ENCODE assay signal across 14 mouse cellular contexts in the genomic region with DNA sequence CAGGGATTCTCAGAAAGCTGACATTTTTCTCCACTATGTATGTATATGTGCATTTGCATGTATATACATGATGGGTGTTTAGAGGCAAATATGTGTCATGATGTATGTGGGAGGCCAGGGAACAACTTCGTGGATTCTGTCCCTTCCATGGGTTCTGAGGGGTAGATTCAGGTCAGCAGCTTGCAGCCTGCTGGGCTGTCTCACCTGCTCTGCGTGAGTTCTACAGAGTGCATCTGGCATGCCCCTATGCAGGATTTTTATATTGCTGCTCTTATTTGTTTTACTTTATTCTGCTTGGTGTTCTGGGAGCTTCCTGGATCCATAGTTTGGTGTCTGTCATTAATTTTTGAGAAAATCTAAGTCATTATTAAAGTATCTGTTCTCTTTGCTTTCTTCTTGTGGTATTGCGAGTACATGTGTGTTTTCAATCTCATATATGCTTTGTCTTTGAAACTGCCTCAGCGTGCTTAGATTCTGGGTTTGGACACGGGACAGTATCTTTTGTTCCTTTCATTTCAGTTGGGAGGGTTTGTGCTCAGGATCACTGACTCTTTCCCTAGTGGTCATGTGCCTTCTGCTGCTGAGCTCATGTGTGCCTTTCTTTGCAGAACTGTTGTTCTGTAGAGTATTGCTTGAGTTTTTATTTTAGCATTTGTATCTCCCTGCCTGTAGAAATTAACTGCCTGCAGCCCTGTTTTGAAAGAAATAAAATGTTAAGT.
"Had no signal": no experiment of that assay in that cellular context is flagged by ENCODE, and none has a peak within 500 bp of the region (broad histone marks: within the 10 kb centered on the region; RNA-seq: fewer than 3 reads in every experiment).

No protein-coding gene starts in this region.

- ATAC-seq: midbrain, embryonic 13.5 days had no signal

- DNase-seq: kidney, postnatal 36 days; layer of hippocampus, adult 9-11 months; layer of hippocampus, postnatal 36 days; liver; lung, adult 18-20 months; right cerebral cortex, adult 18-20 months; right cerebral cortex, postnatal 25 days; thymus, postnatal 36 days had no signal

- H3K4me3 ChIP-seq: limb, embryonic 12.5 days; midbrain, embryonic 13.5 days; myocyte; neural tube, embryonic 15.5 days had no signal

- H3K9me3 ChIP-seq: limb, embryonic 12.5 days; midbrain, embryonic 13.5 days; neural tube, embryonic 15.5 days had no signal

- H3K27ac ChIP-seq: kidney, postnatal 0 days; limb, embryonic 12.5 days; liver, embryonic 14.5 days; midbrain, embryonic 13.5 days; neural tube, embryonic 15.5 days had no signal

- H3K9ac ChIP-seq: limb, embryonic 12.5 days; liver, embryonic 14.5 days; midbrain, embryonic 13.5 days; neural tube, embryonic 15.5 days had no signal

- H3K36me3 ChIP-seq: limb, embryonic 12.5 days; midbrain, embryonic 13.5 days; neural tube, embryonic 15.5 days had no signal

- H3K4me2 ChIP-seq: limb, embryonic 12.5 days; midbrain, embryonic 13.5 days; neural tube, embryonic 15.5 days had no signal

- H3K27me3 ChIP-seq: limb, embryonic 12.5 days; midbrain, embryonic 13.5 days; neural tube, embryonic 15.5 days had no signal
